Mouse (Mus musculus): ENCODE measurements around the gene Sez6l.

DNA sequence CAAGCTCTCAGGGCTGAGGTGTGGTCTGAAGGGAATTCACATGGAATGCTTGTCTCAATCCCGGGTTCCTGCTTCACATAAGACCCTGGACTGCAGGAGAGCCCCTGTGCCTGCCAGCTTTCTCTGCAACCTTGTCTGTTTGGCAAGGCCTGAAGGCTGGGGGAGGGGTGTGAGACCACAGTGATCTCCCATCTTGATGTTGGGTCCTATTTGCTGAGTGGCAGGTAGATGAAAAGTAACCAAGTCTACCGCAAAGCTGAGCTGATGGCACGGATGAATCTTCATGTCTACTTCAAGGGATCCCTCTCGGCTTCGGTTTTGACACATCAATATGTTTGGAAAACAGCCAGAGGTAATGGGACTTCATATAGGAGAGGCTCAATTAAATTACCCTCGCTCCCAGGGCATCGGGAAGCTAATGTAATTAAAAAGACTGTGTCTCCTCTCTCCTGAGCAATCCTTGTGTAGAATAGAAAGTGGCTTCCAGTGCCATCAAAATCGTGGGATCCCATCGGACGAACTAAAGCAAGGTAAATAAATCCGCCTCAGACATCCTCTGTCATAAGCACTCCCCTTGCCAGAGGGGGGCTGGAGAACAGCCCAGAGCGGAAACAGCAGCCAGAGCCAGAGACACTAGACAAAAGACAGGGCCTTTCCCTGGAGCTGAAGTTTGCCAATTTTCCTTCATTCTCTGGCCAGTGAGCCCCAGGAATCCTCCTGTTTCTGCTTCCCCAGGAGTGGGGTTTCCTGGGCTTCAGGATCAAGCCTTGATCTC is 28.0 kb downstream of the Sez6l start:
- TF ChIP-seq POLR2A (IDR thresholded peaks at IDR 0.05; ENCODE audit: insufficient read depth, low read depth, low read length) (no peak), CTCF (IDR thresholded peaks at IDR 0.05) (no peak), EP300 (IDR thresholded peaks at IDR 0.05; ENCODE audit: insufficient read depth, low read depth, low read length) (no peak)
